Mouse (Mus musculus) heart, postnatal 4 days (tissue): ENCODE measurements around the gene Tmem212. TPM values are rescaled to one million over a fixed set of nuclear protein-coding genes. Genes with fewer than 3 reads are reported as not detected.

Source experiments
- DNase-seq: peaks from one replicate; pipeline ENCODE4 v3.0.0; 2021
- total RNA-seq, 2 experiments: library from RNA; stranded (reverse); gene quantifications; 2 replicates each; pipeline ENCODE4 v1.2.3; 2021

Tmem212 gene
- total RNA-seq, 2 experiments from 2014 or later = not detected

GRCm38 (mm10) chr3:27839795-27840194 is 56.4 kb downstream of the Tmem212 start:
- DNase-seq = no peak

GRCm38 (mm10) chr3:27839231-27839630 is 56.9 kb downstream of the Tmem212 start:
- no peak for DNase-seq

GRCm38 (mm10) chr3:27836297-27836696 is 59.9 kb downstream of the Tmem212 start:
- DNase-seq = no peak

GRCm38 (mm10) chr3:27835786-27836185 is 60.4 kb downstream of the Tmem212 start:
- DNase-seq = no peak

DNA sequence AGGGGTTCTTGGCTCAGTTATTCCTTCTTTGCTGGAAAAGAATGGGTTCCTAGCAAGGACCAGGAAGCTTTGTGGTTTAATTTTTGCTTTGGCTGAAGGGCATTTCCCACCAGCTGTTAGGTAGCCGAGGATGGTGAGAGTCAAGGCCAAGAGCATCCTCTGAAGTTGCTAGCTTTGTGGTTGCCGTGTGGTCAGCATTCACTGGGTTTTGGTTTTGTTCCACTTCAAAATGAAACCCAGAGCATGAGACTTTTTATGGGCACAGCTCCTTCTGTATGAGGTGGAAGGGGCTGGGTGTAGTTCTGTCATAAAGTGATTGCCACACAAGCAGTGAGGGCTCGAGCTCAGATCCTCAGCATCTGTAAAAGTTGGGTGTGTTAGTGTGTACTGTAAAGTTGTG is 67.4 kb downstream of the Tmem212 start:
- DNase-seq = no peak

- DNase-seq = no peak
These were observed 68.9 kb downstream of the Tmem212 start for GRCm38 (mm10) chr3:27827236-27827635.

DNA sequence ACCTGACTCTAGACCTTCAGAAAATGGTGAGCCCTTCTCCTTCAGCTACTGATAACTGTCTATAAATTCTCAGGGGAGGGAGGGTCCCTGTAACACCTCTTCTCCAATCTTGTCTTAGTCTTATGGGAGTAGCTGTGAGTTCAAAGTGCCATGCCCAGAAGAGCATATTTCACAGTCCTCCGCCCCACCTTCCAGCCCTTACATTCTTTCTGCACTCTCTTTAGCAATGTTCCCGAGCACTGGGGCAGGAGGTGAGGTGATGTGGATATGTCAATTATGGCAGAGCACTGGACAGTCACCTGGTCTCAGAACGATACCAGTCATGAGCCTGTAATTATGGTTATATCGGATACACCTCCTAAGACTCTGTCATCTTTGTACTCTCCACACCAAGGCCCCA is 70.2 kb downstream of the Tmem212 start:
- no peak for DNase-seq

Other genes starting within 250 kb of the Tmem212 start
- gene Fndc3b, start 185.1 kb downstream of the Tmem212 start, total RNA-seq = 10 to 100 TPM; 83.4 to 89.7 TPM
- gene Pld1, start 42.3 kb upstream of the Tmem212 start, total RNA-seq = 10 to 100 TPM; 13.3 to 14.3 TPM